Mouse (Mus musculus): Measurements from ENCODE around the gene E330017A01Rik.

Gene E330017A01Rik

GRCm38 (mm10) chr16:58600846-58601245 is 37.7 kb downstream of the E330017A01Rik start:
- DNase-seq (ENCODE audit: low spot score in 2 of 2): no peak

DNA sequence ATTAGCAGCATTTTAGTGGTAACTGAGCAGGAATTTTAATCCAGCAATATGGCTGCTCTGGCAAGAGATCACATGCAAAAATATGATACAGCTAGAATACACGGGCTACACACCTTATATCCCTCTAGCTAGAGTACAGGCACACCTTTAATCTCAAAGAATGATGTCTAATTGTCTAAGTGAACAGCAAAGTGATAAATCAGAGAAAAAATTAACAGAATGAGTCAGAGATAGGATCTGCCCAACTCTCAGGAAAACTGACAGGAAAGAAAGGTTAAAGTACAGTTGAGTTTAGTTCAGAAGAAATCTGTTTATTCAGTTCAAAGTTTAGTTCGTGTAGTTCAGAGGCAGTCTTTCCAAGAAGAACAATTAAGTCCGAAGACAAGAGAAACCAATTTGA is 47.2 kb downstream of the E330017A01Rik start:
- no peak for DNase-seq (ENCODE audit: low spot score in 2 of 2)

- DNase-seq (ENCODE audit: low spot score in 2 of 2): no peak
These were observed 49.1 kb downstream of the E330017A01Rik start for GRCm38 (mm10) chr16:58589444-58589843.

Data from urinary bladder, postnatal 36 days (tissue).